Comparison of ENCODE assay signal across 8 mouse cellular contexts in genomic region chr1:55053005-55053404, GRCm38 (mm10). TPM values are rescaled to one million over a fixed set of nuclear protein-coding genes. Genes with fewer than 3 reads are reported as not detected.
DNase-seq lines count a peak whose midpoint lies in the region; ATAC-seq and TF ChIP-seq lines count a peak whose summit lies in the region.

No protein-coding gene starts in this region.

- 0% methylated on average over 42 of the region's 42 CpGs for WGBS in forebrain, embryonic 16.5 days
- WGBS in intestine, embryonic 15.5 days, result under 1% methylated on average over 42 of the region's 42 CpGs
- WGBS in neural tube, embryonic 15.5 days, result under 1% methylated on average over 39 of the region's 42 CpGs

- H3K27me3 ChIP-seq in forebrain, embryonic 16.5 days (replicated peaks; ENCODE audit: control insufficient read depth, insufficient read depth, low read length), result peaks cover 2% of the 10 kb centered on the region; the same call in 1 of the 2 replicates
- H3K27me3 ChIP-seq in intestine, embryonic 15.5 days (replicated peaks), result no peaks in the 10 kb centered on the region
- no peaks in the 10 kb centered on the region for H3K27me3 ChIP-seq in neural tube, embryonic 15.5 days (replicated peaks)

- H3K4me2 ChIP-seq in forebrain, embryonic 16.5 days (ENCODE audit: low read length), result peak overlapping the region; percentile 78
- peak overlapping the region; percentile 51 for H3K4me2 ChIP-seq in intestine, embryonic 15.5 days (replicated peaks)
- H3K4me2 ChIP-seq in neural tube, embryonic 15.5 days, result peak overlapping the region; percentile 80

- intact Hi-C loops in left cerebral cortex, adult 2 months (cut with DNase I), result loop anchor here (2.0 kb wide), 1 partner anchor 34 kb away; no protein-coding TSS in a partner anchor
- intact Hi-C loops in left cerebral cortex, postnatal 4 days (cut with DNase I), result no loop called here

- H3K27ac ChIP-seq in left cerebral cortex, adult 2 months, result peak overlapping the region; percentile 98
- peak overlapping the region; percentile 64 for H3K27ac ChIP-seq in forebrain, embryonic 16.5 days (ENCODE audit: low read length)
- H3K27ac ChIP-seq in intestine, embryonic 15.5 days, result peak overlapping the region; percentile 80
- peak overlapping the region; percentile 86 for H3K27ac ChIP-seq in neural tube, embryonic 15.5 days (replicated peaks)

- H3K4me3 ChIP-seq in left cerebral cortex, adult 2 months, result peak overlapping the region; percentile 94
- H3K4me3 ChIP-seq in forebrain, embryonic 16.5 days (replicated peaks; ENCODE audit: low read length), result peak overlapping the region; percentile 82
- H3K4me3 ChIP-seq in intestine, embryonic 15.5 days (replicated peaks), result peak overlapping the region; percentile 88
- H3K4me3 ChIP-seq in neural tube, embryonic 15.5 days (replicated peaks), result peak overlapping the region; percentile 86

- peak in 1 of 2 experiments; percentile 62 for DNase-seq in left cerebral cortex, adult 2 months (ENCODE audit: extremely low spot score in 1 of 2, low spot score in 2 of 2)
- DNase-seq in left cerebral cortex, postnatal 4 days, result no peak
- DNase-seq in adrenal gland, postnatal 36 days, result peak; percentile 88 to 89
- peak; percentile 87 to 91 for DNase-seq in lung, adult 18-20 months

- H3K9ac ChIP-seq in forebrain, embryonic 16.5 days (replicated peaks; ENCODE audit: low read depth, low read length), result peak overlapping the region; percentile 65
- H3K9ac ChIP-seq in intestine, embryonic 15.5 days, result peak overlapping the region; percentile 62
- H3K9ac ChIP-seq in neural tube, embryonic 15.5 days (replicated peaks), result peak overlapping the region; percentile 70

- TF ChIP-seq CTCF in left cerebral cortex, adult 2 months (IDR thresholded peaks at IDR 0.05), result peak; percentile 6; the same call in 1 of the 2 replicates

- H3K9me3 ChIP-seq in forebrain, embryonic 16.5 days (ENCODE audit: control insufficient read depth, low read length), result no peaks in the 10 kb centered on the region
- no peaks in the 10 kb centered on the region for H3K9me3 ChIP-seq in intestine, embryonic 15.5 days
- H3K9me3 ChIP-seq in neural tube, embryonic 15.5 days (replicated peaks), result no peaks in the 10 kb centered on the region

- no peak for ATAC-seq in forebrain, embryonic 16.5 days
- peak; percentile 89 for ATAC-seq in intestine, embryonic 15.5 days
- peak; percentile 56; the same call in 1 of the 2 replicates for ATAC-seq in neural tube, embryonic 15.5 days (ENCODE audit: low FRiP score)
- ATAC-seq in cerebellum, adult (ENCODE audit: insufficient number of reproducible peaks, low FRiP score, low TSS enrichment), result no peak; the same call in 1 of the 2 replicates

- no peaks in the 10 kb centered on the region for H3K36me3 ChIP-seq in forebrain, embryonic 16.5 days (ENCODE audit: control insufficient read depth, insufficient read depth)
- H3K36me3 ChIP-seq in intestine, embryonic 15.5 days, result 0 out of 2 replicates have a peak, but pooled peaks cover 4% of the 10 kb centered on the region
- H3K36me3 ChIP-seq in neural tube, embryonic 15.5 days, result no peaks in the 10 kb centered on the region

- H3K4me1 ChIP-seq in forebrain, embryonic 16.5 days (replicated peaks; ENCODE audit: control insufficient read depth, insufficient read depth, low read length), result peaks cover 11% of the 10 kb centered on the region
- peaks cover 3% of the 10 kb centered on the region; the same call in 1 of the 2 replicates for H3K4me1 ChIP-seq in intestine, embryonic 15.5 days (replicated peaks)
- peaks cover 14% of the 10 kb centered on the region for H3K4me1 ChIP-seq in neural tube, embryonic 15.5 days

RNA-seq across cellular contexts. Expression of gene Coq10b, which starts 0.4 kb away (rescaled TPM):
- 10 to 100 TPM; 32.9 to 33.8 TPM for total RNA-seq in left cerebral cortex, adult 2 months (2021)
- 10 to 100 TPM; 18.9 to 20.0 TPM for total RNA-seq in left cerebral cortex, postnatal 4 days (2021)
- total RNA-seq in adrenal gland, postnatal 36 days (2021), result 100 to 1,000 TPM; 142 to 168 TPM
- 34.4 and 35.5 TPM in 2 replicates for polyA plus RNA-seq in forebrain, embryonic 16.5 days (2015; fragmentation: Nextera tagmentation; extraction: Ambion mirVana)
- polyA plus RNA-seq in intestine, embryonic 15.5 days (2015; fragmentation: Nextera tagmentation; extraction: Ambion mirVana), result 16.7 and 17.8 TPM in 2 replicates
- 24.4 and 28.4 TPM in 2 replicates for polyA plus RNA-seq in neural tube, embryonic 15.5 days (2015; fragmentation: Nextera tagmentation; extraction: Ambion mirVana)

RNA-seq across cellular contexts. Expression of gene Sf3b1, which starts 25.7 kb away (rescaled TPM):
- 100 to 1,000 TPM; 159 to 164 TPM for total RNA-seq in left cerebral cortex, adult 2 months (2021)
- total RNA-seq in left cerebral cortex, postnatal 4 days (2021), result 100 to 1,000 TPM; 190 to 193 TPM
- 100 to 1,000 TPM; 139 to 141 TPM for total RNA-seq in adrenal gland, postnatal 36 days (2021)
- 379 and 442 TPM in 2 replicates for polyA plus RNA-seq in forebrain, embryonic 16.5 days (2015; fragmentation: Nextera tagmentation; extraction: Ambion mirVana)
- 269 and 327 TPM in 2 replicates for polyA plus RNA-seq in intestine, embryonic 15.5 days (2015; fragmentation: Nextera tagmentation; extraction: Ambion mirVana)
- polyA plus RNA-seq in neural tube, embryonic 15.5 days (2015; fragmentation: Nextera tagmentation; extraction: Ambion mirVana), result 258 and 272 TPM in 2 replicates

RNA-seq across cellular contexts. Expression of gene Hspe1, which starts 34.9 kb away (rescaled TPM):
- total RNA-seq in left cerebral cortex, adult 2 months (2021), result 10 to 100 TPM; 81.1 to 84.2 TPM
- 100 to 1,000 TPM; 109 to 118 TPM for total RNA-seq in left cerebral cortex, postnatal 4 days (2021)
- 100 to 1,000 TPM; 769 to 795 TPM for total RNA-seq in adrenal gland, postnatal 36 days (2021)
- 215 and 231 TPM in 2 replicates for polyA plus RNA-seq in forebrain, embryonic 16.5 days (2015; fragmentation: Nextera tagmentation; extraction: Ambion mirVana)
- 753 and 881 TPM in 2 replicates for polyA plus RNA-seq in intestine, embryonic 15.5 days (2015; fragmentation: Nextera tagmentation; extraction: Ambion mirVana)
- polyA plus RNA-seq in neural tube, embryonic 15.5 days (2015; fragmentation: Nextera tagmentation; extraction: Ambion mirVana), result 253 and 287 TPM in 2 replicates

RNA-seq across cellular contexts. Expression of gene Hspd1, which starts 35.0 kb away (rescaled TPM):
- 100 to 1,000 TPM; 151 to 170 TPM for total RNA-seq in left cerebral cortex, adult 2 months (2021)
- total RNA-seq in left cerebral cortex, postnatal 4 days (2021), result 100 to 1,000 TPM; 187 to 191 TPM
- total RNA-seq in adrenal gland, postnatal 36 days (2021), result 1,000 to 10,000 TPM; 1,397 to 1,482 TPM
- polyA plus RNA-seq in forebrain, embryonic 16.5 days (2015; fragmentation: Nextera tagmentation; extraction: Ambion mirVana), result 295 and 312 TPM in 2 replicates
- 702 and 739 TPM in 2 replicates for polyA plus RNA-seq in intestine, embryonic 15.5 days (2015; fragmentation: Nextera tagmentation; extraction: Ambion mirVana)
- 280 and 346 TPM in 2 replicates for polyA plus RNA-seq in neural tube, embryonic 15.5 days (2015; fragmentation: Nextera tagmentation; extraction: Ambion mirVana)

Comparison
In these comparisons a context has a peak if more than half of its experiments do, and no peak if none do; other contexts are left out.
1. ATAC-seq: peak in intestine, embryonic 15.5 days (single experiment) and neural tube, embryonic 15.5 days (single experiment); none in forebrain, embryonic 16.5 days (single experiment) and cerebellum, adult (single experiment).
2. RNA of gene Coq10b, which starts 0.4 kb away (total RNA-seq): 142 to 168 TPM in adrenal gland, postnatal 36 days; 32.9 to 33.8 TPM in left cerebral cortex, adult 2 months and 18.9 to 20.0 TPM in left cerebral cortex, postnatal 4 days; every median in the first group is over 4 times any median in the second.
3. RNA of gene Hspe1, which starts 34.9 kb away (total RNA-seq): 769 to 795 TPM in adrenal gland, postnatal 36 days; 109 to 118 TPM in left cerebral cortex, postnatal 4 days and 81.1 to 84.2 TPM in left cerebral cortex, adult 2 months; every median in the first group is over 4 times any median in the second.
4. Peak in every context shown above with its lines, with median percentiles within 50 percentile points of each other: H3K27ac ChIP-seq, H3K4me3 ChIP-seq, H3K4me2 ChIP-seq and H3K9ac ChIP-seq.